Mouse (Mus musculus): ENCODE data around the gene Psrc1.

The Psrc1 gene

GRCm38 (mm10) chr3:108386186-108386585 lies 2.5 kb downstream of the Psrc1 start:
- DNase-seq (ENCODE audit: low spot score): no peak

GRCm38 (mm10) chr3:108389111-108389545 lies 5.5 kb downstream of the Psrc1 start:
- peak; percentile 99 for DNase-seq (ENCODE audit: low spot score)

- no peak for DNase-seq (ENCODE audit: low spot score)
Observed at GRCm38 (mm10) chr3:108392299-108392698, 8.7 kb downstream of the Psrc1 start.

GRCm38 (mm10) chr3:108392793-108393192 lies 9.2 kb downstream of the Psrc1 start:
- no peak for DNase-seq (ENCODE audit: low spot score)

- no peak for DNase-seq (ENCODE audit: low spot score)
Observed at GRCm38 (mm10) chr3:108398281-108398680, 14.6 kb downstream of the Psrc1 start.

GRCm38 (mm10) chr3:108400442-108400841 lies 16.8 kb downstream of the Psrc1 start:
- no peak for DNase-seq (ENCODE audit: low spot score)

- DNase-seq (ENCODE audit: low spot score): peak; percentile 86
Observed at GRCm38 (mm10) chr3:108401692-108402527, 18.3 kb downstream of the Psrc1 start.

- DNase-seq (ENCODE audit: low spot score): no peak
Observed at GRCm38 (mm10) chr3:108402528-108402920, 18.9 kb downstream of the Psrc1 start.

GRCm38 (mm10) chr3:108405536-108406305 lies 22.1 kb downstream of the Psrc1 start:
- DNase-seq (ENCODE audit: low spot score): no peak

- DNase-seq (ENCODE audit: low spot score): no peak
Observed at GRCm38 (mm10) chr3:108406306-108406885, 22.8 kb downstream of the Psrc1 start.

GRCm38 (mm10) chr3:108408517-108409008 lies 24.9 kb downstream of the Psrc1 start:
- DNase-seq (ENCODE audit: low spot score): no peak

GRCm38 (mm10) chr3:108409656-108410358 lies 26.2 kb downstream of the Psrc1 start:
- DNase-seq (ENCODE audit: low spot score): no peak

GRCm38 (mm10) chr3:108410359-108410714 lies 26.7 kb downstream of the Psrc1 start:
- DNase-seq (ENCODE audit: low spot score): no peak

GRCm38 (mm10) chr3:108411026-108411753 lies 27.6 kb downstream of the Psrc1 start:
- DNase-seq (ENCODE audit: low spot score): no peak

- peak; percentile 45 for DNase-seq (ENCODE audit: low spot score)
Observed at GRCm38 (mm10) chr3:108411754-108412121, 28.1 kb downstream of the Psrc1 start.

GRCm38 (mm10) chr3:108413634-108414360 lies 30.2 kb downstream of the Psrc1 start:
- DNase-seq (ENCODE audit: low spot score): no peak

GRCm38 (mm10) chr3:108414857-108415830 lies 31.5 kb downstream of the Psrc1 start, which contains the start of gene Celsr2:
Gene Celsr2, minus strand, starts transcription at chr3:108415552.
- no peak for DNase-seq (ENCODE audit: low spot score)

GRCm38 (mm10) chr3:108415831-108416223 lies 32.2 kb downstream of the Psrc1 start:
- DNase-seq (ENCODE audit: low spot score): no peak

- no peak for DNase-seq (ENCODE audit: low spot score)
Observed at GRCm38 (mm10) chr3:108423006-108423405, 39.4 kb downstream of the Psrc1 start.

Measured in adipocyte (in vitro differentiated cells).